Mouse (Mus musculus) small intestine, adult 2 months (tissue): Measurements from ENCODE around the gene Tnfrsf4.

Source experiments
- CTCF ChIP-seq: fragments of 200-500 bp; IDR thresholded peaks from 2 replicates; pipeline ENCODE4 v1.5.1; 2012; ENCODE audit warnings: low read depth, mild to moderate bottlenecking, control low read depth, inconsistent platforms, low read length, moderate library complexity, mixed read lengths; ENCODE audit not compliant: insufficient replicate concordance, insufficient read length; ENCODE audit errors: extremely low read depth
- POLR2A ChIP-seq: fragments of 200-500 bp; IDR thresholded peaks from 2 replicates; pipeline ENCODE4 v1.6.1; 2012; ENCODE audit warnings: low read depth, mild to moderate bottlenecking, control low read depth, inconsistent platforms, low read length, moderate library complexity

GRCm38 (mm10) chr4:155983788-155984187 is 29.9 kb upstream of the Tnfrsf4 start:
- TF ChIP-seq CTCF (no peak), POLR2A (no peak)
